Mouse (Mus musculus) liver, embryonic 16.5 days (tissue): ENCODE measurements around the gene Vamp9. TPM values are rescaled to one million over a fixed set of nuclear protein-coding genes. Genes with fewer than 3 reads are reported as not detected.

Source experiments
- ATAC-seq: fragments of 200-750 bp; cut with Nextera tagmentation; 2 replicates; pipeline ENCODE4 v1.8.0; 2017; ENCODE audit warnings: low read depth, mild to moderate bottlenecking, moderate number of reproducible peaks, moderate library complexity
- H3K27ac ChIP-seq: fragments of 300-500 bp; sonication (generic); 2 replicates; pipeline ENCODE4 v1.5.1; 2014; ENCODE audit warnings: mild to moderate bottlenecking, low read length
- H3K27me3 ChIP-seq: fragments of 300-500 bp; sonication (generic); 2 replicates; pipeline ENCODE4 v1.6.1; 2014; ENCODE audit warnings: low read depth, low read length, mixed read lengths; ENCODE audit not compliant: control insufficient read depth, insufficient read depth
- H3K36me3 ChIP-seq: fragments of 300-500 bp; sonication (generic); 2 replicates; pipeline ENCODE4 v1.6.1; 2014; ENCODE audit warnings: mild to moderate bottlenecking; ENCODE audit not compliant: control insufficient read depth, insufficient read depth
- H3K4me1 ChIP-seq: fragments of 300-500 bp; sonication (generic); 2 replicates; pipeline ENCODE4 v1.6.1; 2014; ENCODE audit warnings: low read depth, low read length, mixed read lengths; ENCODE audit not compliant: control insufficient read depth
- H3K4me2 ChIP-seq: fragments of 300-500 bp; sonication (generic); 2 replicates; pipeline ENCODE4 v1.6.1; 2014; ENCODE audit warnings: low read depth, low read length, mixed read lengths
- H3K4me3 ChIP-seq: fragments of 300-500 bp; sonication (generic); 2 replicates; pipeline ENCODE4 v1.5.1; 2014; ENCODE audit warnings: low read depth, mild to moderate bottlenecking, low read length
- H3K9ac ChIP-seq: fragments of 300-500 bp; sonication (generic); 2 replicates; pipeline ENCODE4 v1.6.1; 2014; ENCODE audit warnings: low read depth, low read length
- H3K9me3 ChIP-seq: fragments of 300-500 bp; sonication (generic); replicated peaks from 2 replicates; pipeline ENCODE4 v1.6.1; 2016; ENCODE audit warnings: low read length; ENCODE audit not compliant: control insufficient read depth
- WGBS: fragments of 180-500 bp; shearing (Covaris S2); extraction: QIAGEN DNeasy Blood & Tissue Kit; methylation state at CpG from one replicate; pipeline ENCODE4 v1.1.7; 2014; ENCODE audit not compliant: insufficient replicate concordance; 5-methylcytosine and 5-hydroxymethylcytosine counted together
- polyA plus RNA-seq: library from polyadenylated mRNA; unstranded; fragments of >200 nt; fragmentation: Nextera tagmentation; extraction: Ambion mirVana; gene quantifications from 2 replicates; pipeline ENCODE4 v1.2.1, GENCODE M21; 2015

The Vamp9 gene
- polyA plus RNA-seq, 1 experiment from 2014 or later: 0.18 TPM

GRCm38 (mm10) chr5:99994166-99994565, 88.1 kb downstream of the Vamp9 start:
- H3K4me1 ChIP-seq: no peaks in the 10 kb centered on the region
- no peaks in the 10 kb centered on the region for H3K36me3 ChIP-seq
- ATAC-seq: peak; percentile 93
- 62% methylated on average over 3 of the region's 3 CpGs for WGBS
- H3K4me3 ChIP-seq: no peak overlapping the region
- no peaks in the 10 kb centered on the region for H3K27me3 ChIP-seq
- peak overlapping the region; percentile 31 for H3K27ac ChIP-seq
- no peaks in the 10 kb centered on the region for H3K9me3 ChIP-seq
- peak overlapping the region; percentile 4; the same call in 1 of the 2 replicates for H3K4me2 ChIP-seq
- H3K9ac ChIP-seq: no peak overlapping the region

GRCm38 (mm10) chr5:99994680-99995079, 88.6 kb downstream of the Vamp9 start:
- Histone ChIP-seq H3K36me3 (no peaks in the 10 kb centered on the region), H3K9ac (no peak overlapping the region), H3K27me3 (no peaks in the 10 kb centered on the region), H3K27ac (peak overlapping the region; percentile 25; the same call in 1 of the 2 replicates), H3K4me3 (no peak overlapping the region), H3K4me1 (no peaks in the 10 kb centered on the region), H3K4me2 (peak overlapping the region; percentile 4; the same call in 1 of the 2 replicates), H3K9me3 (no peaks in the 10 kb centered on the region)
- peak; percentile 72 for ATAC-seq
- WGBS: 72% methylated on average over 3 of the region's 3 CpGs

- WGBS: 53% methylated on average over 7 of the region's 7 CpGs
- ATAC-seq: no peak
- Histone ChIP-seq H3K27me3 (no peaks in the 10 kb centered on the region), H3K4me2 (no peak overlapping the region), H3K4me3 (no peak overlapping the region), H3K9me3 (no peaks in the 10 kb centered on the region), H3K9ac (no peak overlapping the region), H3K36me3 (no peaks in the 10 kb centered on the region), H3K27ac (no peak overlapping the region), H3K4me1 (peaks cover 3% of the 10 kb centered on the region)
Observed at GRCm38 (mm10) chr5:100000048-100000447, 94.0 kb downstream of the Vamp9 start.

GRCm38 (mm10) chr5:100000500-100000899, 94.4 kb downstream of the Vamp9 start:
- H3K4me1 ChIP-seq: peaks cover 6% of the 10 kb centered on the region
- no peaks in the 10 kb centered on the region for H3K9me3 ChIP-seq
- no peak for ATAC-seq
- H3K9ac ChIP-seq: no peak overlapping the region
- H3K36me3 ChIP-seq: no peaks in the 10 kb centered on the region
- WGBS: 58% methylated on average over 8 of the region's 8 CpGs
- H3K27ac ChIP-seq: no peak overlapping the region
- H3K4me3 ChIP-seq: no peak overlapping the region
- no peak overlapping the region for H3K4me2 ChIP-seq
- no peaks in the 10 kb centered on the region for H3K27me3 ChIP-seq

Other genes starting within 250 kb of the Vamp9 start
- 11.2 and 11.5 TPM in 2 replicates for gene Rasgef1b, start 177.2 kb upstream of the Vamp9 start, polyA plus RNA-seq
- gene Hnrnpd, start 72.7 kb downstream of the Vamp9 start, polyA plus RNA-seq: 18.0 and 18.5 TPM in 2 replicates
- 0.40 and 0.48 TPM in 2 replicates for gene 4930524J08Rik, start 72.8 kb downstream of the Vamp9 start, polyA plus RNA-seq
- 37.8 and 40.5 TPM in 2 replicates for gene Hnrnpdl, start 133.4 kb downstream of the Vamp9 start, polyA plus RNA-seq
- gene Enoph1, start 133.7 kb downstream of the Vamp9 start, polyA plus RNA-seq: 14.0 and 15.5 TPM in 2 replicates